Mouse (Mus musculus) adrenal gland, adult 2 months (tissue): ENCODE data around the gene Slc12a7. TPM values are rescaled to one million over a fixed set of nuclear protein-coding genes. Genes with fewer than 3 reads are reported as not detected.
A peak's percentile ranks its signal among the peaks of the same experiment; 100 is the strongest.
"Not testable (repeated sequence)": the region's sequence is repeated elsewhere in the genome, so short reads cannot be mapped to it uniquely, and the experiment has no call there.

ENCODE experiments used
- DNase-seq: peaks from one replicate; pipeline ENCODE4 v3.0.0; 2021
- polyA plus RNA-seq: library from polyadenylated mRNA; depleted of rRNA; stranded (reverse); fragments of >200 nt; gene quantifications from 2 replicates; pipeline ENCODE4 v1.2.3, GENCODE M21; 2012
- total RNA-seq, 2 experiments: library from RNA; stranded (reverse); gene quantifications; 2 replicates each; pipeline ENCODE4 v1.2.3; 2021

Gene Slc12a7
- total and polyA plus RNA-seq, 3 experiments = 29.3 to 50.5 (median 49.3) TPM

- peak; percentile 76 for DNase-seq
Observed at GRCm38 (mm10) chr13:73718225-73718624, 14.7 kb upstream of the Slc12a7 start.

DNA sequence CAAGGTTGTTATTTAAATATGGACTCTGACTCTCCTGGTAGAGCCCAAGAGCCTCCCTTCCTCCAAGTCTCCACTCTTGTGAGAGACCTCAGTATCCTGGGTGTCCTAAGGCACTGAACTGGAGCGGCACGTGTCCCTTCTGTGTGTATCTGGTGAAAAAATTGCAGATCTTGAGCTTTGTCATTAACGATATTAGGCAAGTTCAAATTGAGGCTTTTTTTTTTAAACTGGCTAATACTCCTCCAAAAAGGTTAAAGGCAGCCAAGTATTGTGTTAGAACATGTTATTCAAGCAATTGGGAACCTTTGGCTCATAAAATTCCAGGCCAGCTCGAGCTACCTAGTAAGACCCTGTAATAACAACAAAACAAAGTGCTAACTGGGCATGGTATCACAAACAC is 12.7 kb upstream of the Slc12a7 start:
- no peak for DNase-seq

- DNase-seq = peak; percentile 65
Observed at GRCm38 (mm10) chr13:73723081-73723668, 9.7 kb upstream of the Slc12a7 start.

DNA sequence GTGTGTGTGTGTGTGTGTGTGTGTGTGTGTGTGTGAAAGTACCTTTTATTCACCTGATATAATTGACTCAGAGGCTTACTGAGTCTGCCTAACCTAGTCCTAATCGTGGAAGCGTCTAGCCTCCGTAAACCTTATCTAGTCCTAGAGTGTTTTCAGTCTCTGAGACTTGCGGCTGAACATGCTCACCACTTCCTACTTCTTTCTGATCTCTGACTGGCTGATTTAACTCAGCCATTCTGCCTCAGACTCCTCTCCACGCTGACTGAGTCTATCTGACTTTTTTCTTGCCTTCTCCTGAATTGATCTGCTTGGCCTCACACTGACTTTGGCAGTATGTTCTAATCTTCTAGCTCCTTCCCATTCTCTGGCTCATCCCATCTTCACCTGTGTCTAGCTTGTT is 7.6 kb upstream of the Slc12a7 start:
- no peak for DNase-seq

DNA sequence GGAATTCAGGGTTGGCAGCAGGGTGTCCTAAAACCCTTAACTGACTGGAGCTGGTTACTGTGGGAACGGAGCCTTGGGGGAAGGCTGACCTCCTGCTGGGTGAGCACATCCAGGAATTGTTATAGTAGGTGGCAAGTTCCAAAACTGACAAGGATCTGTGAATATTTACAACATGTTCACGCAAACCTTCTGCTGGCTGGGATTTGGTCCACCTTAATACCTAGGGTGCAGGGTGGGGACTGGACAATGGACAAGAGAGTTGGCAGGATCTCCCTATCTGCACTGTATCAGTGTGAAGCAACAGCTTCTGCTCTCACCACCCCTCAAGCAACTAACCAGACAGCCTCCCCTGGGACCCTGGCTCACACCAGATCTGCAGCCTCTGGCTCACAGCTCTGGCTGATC is 5.3 kb upstream of the Slc12a7 start:
- DNase-seq = peak; percentile 24

DNA sequence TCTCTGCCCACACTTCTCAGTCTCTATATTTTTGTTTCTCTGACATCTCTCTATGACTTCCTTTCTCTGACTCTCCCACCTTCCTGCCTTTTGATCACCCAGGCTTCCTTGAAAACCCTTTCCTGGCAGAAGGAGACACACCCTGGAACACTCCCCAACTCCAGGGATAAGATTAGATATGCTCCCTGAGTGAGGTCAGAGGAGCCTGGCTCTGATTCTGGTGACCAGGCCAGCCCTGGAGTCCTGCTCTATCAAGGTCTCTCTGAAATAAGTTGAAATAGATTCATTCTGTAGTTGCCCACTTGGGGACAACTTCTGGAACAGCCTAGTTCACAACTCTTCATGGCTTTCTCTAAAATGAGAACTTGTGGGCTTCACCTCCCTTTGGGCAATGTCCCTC is 4.3 kb upstream of the Slc12a7 start:
- no peak for DNase-seq

GRCm38 (mm10) chr13:73730913-73731312 is 2.0 kb upstream of the Slc12a7 start:
- no peak for DNase-seq

- no peak for DNase-seq
Observed at GRCm38 (mm10) chr13:73732235-73732634, 659 bp upstream of the Slc12a7 start.

- no peak for DNase-seq
Observed at GRCm38 (mm10) chr13:73734379-73734778, 1.5 kb downstream of the Slc12a7 start.

- no peak for DNase-seq
Observed at GRCm38 (mm10) chr13:73735270-73735669, 2.4 kb downstream of the Slc12a7 start.

- DNase-seq = no peak
Observed at GRCm38 (mm10) chr13:73735928-73736327, 3.0 kb downstream of the Slc12a7 start.

GRCm38 (mm10) chr13:73736943-73737342 is 4.0 kb downstream of the Slc12a7 start:
- no peak for DNase-seq

GRCm38 (mm10) chr13:73740399-73740944 is 7.6 kb downstream of the Slc12a7 start:
- DNase-seq = not testable (repeated sequence)

- no peak for DNase-seq
Observed at GRCm38 (mm10) chr13:73742944-73743343, 10.1 kb downstream of the Slc12a7 start.

DNA sequence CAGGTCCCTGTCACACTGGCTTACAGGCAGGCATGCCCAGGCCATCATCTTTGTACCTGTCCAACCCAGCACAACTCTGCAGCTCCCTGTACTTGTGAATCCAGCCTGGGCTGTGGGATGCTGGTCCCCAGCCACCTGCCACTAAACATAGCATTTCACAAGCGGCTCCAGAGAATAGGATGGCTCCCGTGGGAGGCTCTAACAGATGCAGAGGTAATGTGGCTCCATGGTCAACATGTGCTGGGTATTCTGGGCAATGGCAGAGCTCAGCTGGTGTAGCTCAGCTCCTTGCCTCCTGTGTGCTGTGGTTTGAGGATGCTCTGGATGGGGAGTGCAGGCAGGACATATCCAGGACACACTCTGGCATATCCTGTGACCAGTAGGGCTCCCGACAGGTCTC is 10.8 kb downstream of the Slc12a7 start:
- DNase-seq = no peak

DNA sequence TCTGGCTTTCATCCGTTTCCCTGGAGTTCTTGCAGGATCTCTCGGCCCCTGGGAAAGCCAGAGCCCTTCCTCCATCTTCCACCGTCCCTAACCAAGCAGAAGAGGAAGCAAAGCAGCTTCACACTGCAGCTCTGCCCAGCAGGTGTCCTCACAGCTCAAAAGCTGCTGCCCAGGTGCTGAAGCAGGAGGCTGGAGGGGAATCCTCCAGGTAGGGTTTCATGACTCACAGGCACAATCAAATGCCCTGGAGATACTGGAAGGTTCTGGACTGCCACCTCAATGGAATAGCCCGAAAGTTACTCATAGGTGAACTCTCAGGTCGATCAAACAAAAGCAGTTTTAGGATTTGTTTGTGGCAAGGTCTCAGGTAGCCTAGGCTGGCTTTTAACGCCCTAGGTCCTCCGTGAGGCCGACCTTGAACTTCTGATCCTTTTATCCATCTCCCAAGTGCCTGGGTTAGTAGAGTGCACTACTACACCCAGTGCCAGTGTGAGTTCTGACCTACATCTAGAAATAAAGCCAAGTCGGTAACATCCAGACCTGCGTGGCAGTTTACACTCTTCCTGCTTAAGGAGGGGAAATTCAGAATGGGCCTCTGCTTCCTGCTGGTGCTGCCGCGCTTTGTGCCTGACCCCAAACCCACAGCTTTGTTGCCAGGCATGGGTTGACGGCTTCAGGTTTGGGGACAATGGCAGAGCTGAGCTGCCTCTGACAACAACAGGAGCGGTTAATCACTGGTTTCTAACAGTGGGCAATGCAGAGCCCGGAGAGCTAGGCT is 16.0 kb downstream of the Slc12a7 start:
- no peak for DNase-seq

DNA sequence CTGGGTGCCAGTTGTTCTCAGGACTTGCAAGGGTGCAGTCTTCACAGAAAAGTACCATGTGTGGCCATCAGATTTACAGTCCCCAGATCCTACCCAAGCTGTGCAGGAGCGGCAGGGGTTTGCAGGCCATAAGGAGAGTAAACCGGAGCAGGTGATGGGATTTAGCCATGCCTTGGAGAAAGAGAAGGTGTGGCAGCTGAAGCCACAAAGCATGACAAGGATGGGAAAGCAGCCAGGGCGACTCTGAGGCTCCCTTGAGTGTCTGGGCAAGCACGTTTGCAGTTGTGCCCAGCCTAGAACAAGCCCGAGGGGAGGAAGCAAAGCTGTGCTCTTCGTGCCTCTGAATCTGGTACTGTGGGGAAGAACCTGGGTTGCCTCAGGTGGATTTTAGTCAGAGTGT is 17.5 kb downstream of the Slc12a7 start:
- no peak for DNase-seq

DNA sequence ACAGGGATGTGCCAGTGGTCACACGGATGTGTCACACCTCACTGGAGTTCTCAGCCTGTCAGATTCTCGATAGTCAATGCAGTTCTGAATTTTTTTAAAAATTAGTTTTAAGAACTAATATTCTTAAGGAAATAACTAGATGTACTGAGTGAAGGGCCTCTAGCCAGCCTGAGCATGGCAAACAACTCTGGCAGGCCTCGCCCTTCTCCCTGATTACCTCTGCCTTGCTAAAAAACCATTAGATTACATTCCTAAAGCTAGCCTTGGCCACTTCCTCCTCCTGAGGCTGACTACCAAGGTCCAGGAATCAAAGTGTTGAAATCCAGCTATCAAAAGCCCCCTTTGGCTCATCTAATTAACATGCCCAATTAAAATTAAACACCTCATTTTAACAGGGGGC is 18.4 kb downstream of the Slc12a7 start:
- DNase-seq = no peak

DNA sequence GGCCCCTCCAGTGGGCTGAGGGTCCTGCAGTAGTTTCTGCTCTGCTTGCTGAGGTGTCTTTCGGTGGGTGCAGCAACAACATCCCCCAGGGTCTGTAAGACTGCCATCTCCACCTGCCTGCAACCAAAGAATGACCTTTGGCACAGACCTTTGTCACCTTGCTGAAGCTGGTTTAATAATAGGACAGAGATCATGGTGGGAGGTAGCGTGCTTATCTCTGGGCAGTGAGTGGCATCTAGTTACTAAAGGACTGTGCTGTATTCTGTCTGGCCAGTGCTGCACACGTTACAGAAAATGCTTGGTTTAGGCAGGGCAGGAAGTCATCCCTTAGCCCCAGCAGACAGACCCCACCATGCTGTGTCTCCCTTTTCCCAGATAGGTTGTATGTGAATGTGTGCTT is 22.9 kb downstream of the Slc12a7 start:
- DNase-seq = no peak

DNA sequence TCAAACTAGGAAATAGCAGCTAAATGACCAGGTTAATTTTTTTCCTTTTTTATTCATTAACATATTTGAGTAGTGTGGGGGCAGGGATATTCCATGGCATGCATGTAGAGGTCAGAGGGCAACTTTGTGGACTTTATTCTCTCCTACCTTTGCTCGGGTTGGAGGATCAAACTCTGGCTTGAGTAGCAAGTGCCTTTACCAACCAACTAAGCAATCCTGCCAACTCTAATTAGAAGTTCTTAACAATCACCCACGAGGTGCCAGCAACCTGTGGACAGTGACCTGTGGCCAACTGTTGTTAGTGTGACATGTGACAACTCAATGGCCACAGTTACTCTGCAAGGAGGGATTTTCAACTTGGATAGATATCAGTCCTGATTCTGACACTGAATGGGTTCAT is 24.0 kb downstream of the Slc12a7 start:
- DNase-seq = no peak

DNA sequence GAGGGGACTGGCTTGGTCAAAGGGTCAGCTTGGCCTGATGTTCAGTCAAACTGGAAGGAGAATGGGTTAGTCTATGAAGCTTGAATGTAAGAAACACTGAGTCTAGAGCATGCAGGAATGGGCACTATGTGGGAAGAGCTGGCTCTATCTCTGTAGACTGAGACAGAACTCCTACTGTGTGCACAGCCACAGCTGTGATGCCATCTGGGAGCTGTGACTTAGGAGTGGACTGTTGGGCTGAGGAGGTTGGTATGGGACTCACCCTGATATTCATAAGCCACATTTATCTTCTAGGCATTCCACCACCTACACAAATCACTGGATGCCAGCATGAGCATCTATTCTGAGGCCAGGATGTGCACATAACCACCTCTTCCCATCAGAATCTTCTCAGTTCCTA is 24.5 kb downstream of the Slc12a7 start:
- DNase-seq = no peak

DNA sequence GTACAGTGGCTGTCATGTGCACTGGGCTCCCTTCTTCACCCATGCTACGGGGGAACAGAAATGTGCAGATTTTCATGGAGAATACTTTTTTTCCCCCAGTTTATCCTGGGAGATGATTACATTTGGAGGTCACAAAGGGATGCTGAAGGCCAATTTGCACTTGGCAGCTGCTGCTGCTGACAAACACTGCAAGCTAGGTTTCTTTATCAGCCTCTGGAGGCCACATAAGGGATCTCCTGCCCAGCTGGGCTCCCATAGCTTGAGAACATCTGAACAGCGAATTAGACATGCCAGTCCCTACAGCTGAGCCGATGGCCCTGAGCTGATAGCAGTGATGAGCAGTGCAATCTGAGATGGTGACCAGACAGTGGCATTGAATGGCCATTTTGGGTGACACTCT is 26.7 kb downstream of the Slc12a7 start:
- peak; percentile 43 for DNase-seq

DNA sequence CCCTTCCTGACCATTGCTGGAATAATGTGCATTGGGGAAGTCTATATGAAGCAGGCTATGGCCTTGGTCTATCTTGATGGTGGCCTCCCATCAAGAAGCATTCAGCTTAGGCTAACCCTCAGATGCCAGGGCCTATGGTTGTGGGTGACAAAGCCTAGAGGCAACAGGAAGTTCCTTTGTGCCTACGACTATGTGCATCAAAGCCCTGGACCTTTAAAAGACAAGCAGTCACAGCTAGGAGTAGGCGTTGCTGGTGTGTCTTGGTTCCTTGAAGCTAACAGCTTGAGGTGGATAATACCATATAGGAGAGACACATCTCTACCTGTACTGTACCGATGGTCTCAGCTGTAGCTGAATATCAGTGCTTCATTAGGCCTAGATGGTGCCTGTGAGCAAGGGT is 27.2 kb downstream of the Slc12a7 start:
- DNase-seq = no peak

- no peak for DNase-seq
Observed at GRCm38 (mm10) chr13:73762938-73763337, 30.0 kb downstream of the Slc12a7 start.
